Mouse (Mus musculus) T-helper 1 cell (primary cell): ENCODE measurements around the gene Eri2.
"Not testable (repeated sequence)": the region's sequence is repeated elsewhere in the genome, so short reads cannot be mapped to it uniquely, and the experiment has no call there.

ENCODE experiments used
- in situ Hi-C: fragments of 300-600 bp; cut with MboI, MseI; formaldehyde crosslinking; loops from one replicate; pipeline ENCODE4 v1.15.1; 2025; ENCODE audit warnings: high pct_unique_total_duplicates

Eri2 gene

DNA sequence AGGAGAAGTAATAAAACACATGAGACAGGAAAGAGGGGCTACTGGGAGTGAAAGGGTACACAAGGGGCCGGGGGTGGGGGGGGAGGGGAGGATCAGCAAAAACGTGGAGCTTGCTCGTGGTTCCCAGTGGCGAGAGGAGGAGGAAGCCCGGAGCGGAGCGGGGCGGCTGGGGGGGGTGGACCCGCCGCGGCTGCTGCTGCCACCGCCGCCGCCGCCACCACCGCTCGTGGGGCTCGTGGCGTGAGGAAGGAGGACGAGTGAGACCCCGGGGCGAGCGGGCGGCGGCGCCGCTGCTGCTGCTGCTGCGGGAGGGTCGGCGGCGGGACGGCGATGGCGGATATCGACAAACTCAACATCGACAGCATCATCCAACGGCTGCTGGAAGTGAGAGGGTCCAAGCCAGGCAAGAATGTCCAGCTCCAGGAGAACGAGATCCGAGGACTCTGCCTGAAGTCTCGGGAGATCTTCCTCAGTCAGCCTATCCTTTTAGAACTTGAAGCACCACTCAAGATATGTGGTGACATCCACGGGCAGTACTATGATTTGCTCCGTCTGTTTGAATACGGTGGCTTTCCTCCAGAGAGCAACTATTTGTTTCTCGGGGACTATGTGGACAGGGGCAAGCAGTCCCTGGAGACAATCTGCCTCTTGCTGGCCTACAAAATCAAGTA is 53.9 kb downstream of the Eri2 start:
- in situ Hi-C loops, result not testable (repeated sequence)

DNA sequence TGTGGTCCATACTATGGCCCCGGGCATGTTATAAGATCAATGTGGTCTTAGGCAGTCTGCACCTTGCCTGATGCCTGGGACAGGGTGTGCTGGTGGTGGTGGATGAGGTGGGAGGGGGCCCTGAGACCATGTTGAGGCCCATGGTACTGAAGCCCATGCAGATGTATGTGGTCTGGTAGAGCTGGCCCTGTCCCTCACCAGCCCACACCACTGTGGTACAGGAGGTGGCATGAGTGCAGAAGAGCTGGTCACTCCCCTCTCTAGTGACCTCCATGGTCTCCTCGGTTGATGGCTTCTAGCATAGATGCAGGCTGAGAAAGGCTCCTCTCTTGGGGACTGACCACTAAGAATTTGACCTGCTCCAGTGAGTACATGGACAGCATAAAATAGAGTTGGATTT is 55.0 kb downstream of the Eri2 start:
- in situ Hi-C loops, result no loop called here

DNA sequence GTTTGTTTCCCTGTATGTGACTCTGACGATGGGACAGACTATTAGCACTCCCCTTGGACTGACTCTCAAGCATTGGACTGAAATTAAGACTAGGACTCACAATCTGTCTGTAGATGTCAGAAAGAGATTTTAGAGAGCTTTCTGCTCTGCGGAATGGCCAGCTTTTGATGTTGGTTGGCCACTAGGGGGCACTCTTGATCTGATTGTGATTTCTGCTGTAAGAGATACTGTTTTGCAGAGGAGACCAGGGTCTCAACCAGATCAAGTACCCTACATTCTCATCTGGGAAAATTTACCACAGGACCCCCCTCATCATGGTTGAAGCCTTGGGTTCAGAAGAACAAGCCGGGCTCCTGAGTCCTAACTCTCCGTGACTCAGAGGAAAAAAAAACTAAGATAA is 62.6 kb downstream of the Eri2 start:
- in situ Hi-C loops, result not testable (repeated sequence)

DNA sequence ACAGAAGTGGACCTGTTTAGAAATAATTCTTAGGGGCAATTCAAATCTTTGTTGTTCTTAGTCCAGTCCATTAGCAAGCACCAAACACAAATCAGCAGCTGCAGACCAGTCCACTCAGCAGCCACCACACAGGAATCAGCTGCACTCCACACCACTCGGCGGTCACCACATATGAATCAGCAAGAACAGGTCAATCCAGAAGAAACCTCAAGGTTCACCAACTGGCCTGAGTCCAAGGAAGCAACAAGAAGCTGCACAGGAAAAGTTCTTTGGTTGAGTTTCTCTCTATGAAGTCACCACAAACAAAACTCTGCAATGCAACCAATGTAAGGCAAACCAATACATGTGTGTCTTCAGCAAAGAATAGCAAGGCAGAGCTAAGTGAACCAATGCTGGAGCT is 66.2 kb downstream of the Eri2 start:
- in situ Hi-C loops, result loop anchor here (10.0 kb wide), 1 partner anchor 873 kb away; the partner anchor contains the start of genes Iqck and Knop1

DNA sequence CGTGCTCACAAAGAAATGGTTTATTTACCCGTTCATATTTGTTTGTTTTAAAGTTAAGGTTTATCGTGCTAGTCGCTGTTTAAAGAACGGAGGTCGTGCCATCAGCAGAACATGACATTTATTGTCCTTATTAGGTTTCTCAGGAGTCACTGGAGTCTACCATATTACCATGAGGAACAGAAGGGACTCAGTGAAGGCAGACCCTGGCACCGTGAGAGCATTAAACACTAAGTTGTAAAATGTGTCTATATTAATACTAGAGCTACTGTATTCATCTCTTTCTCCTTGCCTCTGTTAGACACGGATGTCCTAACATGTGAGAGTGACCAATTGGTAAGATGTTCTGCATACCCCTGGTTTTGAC is 72.9 kb downstream of the Eri2 start:
- in situ Hi-C loops, result loop anchor here (10.0 kb wide), 1 partner anchor 866 kb away; the partner anchor contains the start of genes Iqck and Knop1

DNA sequence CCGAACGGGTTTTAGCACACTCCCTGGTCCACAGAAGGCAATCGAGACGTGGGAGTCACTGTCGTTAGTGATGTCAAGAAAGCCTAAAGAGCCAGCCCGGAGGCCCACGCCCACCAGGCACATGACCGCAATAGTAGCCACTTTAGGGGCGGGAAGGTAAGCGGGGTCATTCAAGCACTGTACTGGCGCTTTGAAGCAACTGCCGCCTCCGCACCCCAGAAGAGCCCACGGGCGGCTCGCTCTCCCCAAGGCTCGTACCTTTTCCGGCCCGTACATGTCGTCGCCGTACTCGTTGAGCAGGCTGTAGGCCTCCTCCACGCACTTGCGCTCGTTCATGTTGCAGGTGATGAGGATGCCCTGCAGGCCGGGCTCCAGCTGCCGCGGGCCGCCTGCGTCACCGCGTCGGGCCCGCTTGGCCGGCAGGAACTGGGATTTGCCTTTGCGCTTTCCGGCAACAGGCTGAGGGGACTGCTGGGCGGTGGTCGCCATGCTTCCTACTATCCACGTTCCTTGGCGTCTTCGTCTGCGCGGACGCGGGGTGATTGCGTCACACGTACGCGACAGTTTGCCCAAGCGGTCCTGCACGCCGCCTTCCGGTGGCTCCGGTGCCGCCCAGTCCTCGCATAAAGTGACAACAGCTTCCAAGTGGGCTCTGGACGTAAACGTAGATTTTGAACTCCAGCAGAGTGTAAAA is 73.5 kb downstream of the Eri2 start, which contains the start of gene Thumpd1:
TSS of gene Thumpd1 (minus strand) at position 546 of the 694 bp plus-strand sequence.
- in situ Hi-C loops, result loop anchor here (10.0 kb wide), 1 partner anchor 866 kb away; the partner anchor contains the start of genes Iqck and Knop1
